Mouse (Mus musculus): ENCODE results near the gene Erap1. TPM values are rescaled to one million over a fixed set of nuclear protein-coding genes. Genes with fewer than 3 reads are reported as not detected.
A peak's percentile ranks its signal among the peaks of the same experiment; 100 is the strongest.
"Not testable (repeated sequence)": the region's sequence is repeated elsewhere in the genome, so short reads cannot be mapped to it uniquely, and the experiment has no call there.

Erap1 gene
- polyA plus RNA-seq (2012), result 0.03 and 0.12 TPM in 2 replicates

GRCm38 (mm10) chr13:74638793-74639711 lies at the start of gene Erap1:
Gene Erap1, plus strand, starts transcription at chr13:74639568.
- Histone ChIP-seq H3K9me3 (ENCODE audit: control insufficient read depth, low read length) (no peaks in the 10 kb centered on the region), H3K4me3 (replicated peaks) (peak within 1 kb of the TSS; percentile 94), H3K27me3 (ENCODE audit: control insufficient read depth) (no peaks in the 10 kb centered on the region), H3K36me3 (ENCODE audit: control insufficient read depth) (no peaks in the 10 kb centered on the region), H3K4me1 (ENCODE audit: control insufficient read depth) (peaks cover 9% of the 10 kb centered on the region)
- TF ChIP-seq TAL1 (IDR thresholded peaks at IDR 0.05; ENCODE audit: low read length), result no peak
- TF ChIP-seq GATA1 (IDR thresholded peaks at IDR 0.05; ENCODE audit: low read length), result no peak

GRCm38 (mm10) chr13:74591401-74591821 lies 48.0 kb upstream of the Erap1 start:
- H3K4me1 ChIP-seq (ENCODE audit: control insufficient read depth); H3K9me3 ChIP-seq (ENCODE audit: control insufficient read depth, low read length); H3K27me3 ChIP-seq (ENCODE audit: control insufficient read depth); H3K4me3 ChIP-seq (replicated peaks); H3K36me3 ChIP-seq (ENCODE audit: control insufficient read depth): not testable (repeated sequence)

DNA sequence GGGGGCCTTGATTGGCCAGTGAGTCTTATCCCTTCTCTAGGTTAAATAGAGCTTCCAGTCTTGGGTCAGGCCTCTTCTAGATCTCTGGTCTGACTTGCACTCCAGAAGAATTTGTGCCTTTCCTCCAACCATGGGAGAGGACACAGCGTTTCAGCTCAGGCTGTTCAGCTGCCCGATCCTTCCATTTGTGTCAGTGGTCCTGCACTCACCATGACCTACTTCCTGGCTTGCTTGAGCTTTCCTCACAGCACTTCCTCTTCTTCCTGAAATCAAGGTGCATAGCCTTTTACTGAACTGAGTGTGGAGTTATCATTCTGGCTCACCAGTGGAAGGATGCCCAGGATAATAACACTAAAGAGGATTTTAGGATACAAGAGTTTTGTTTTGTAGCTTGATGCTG lies 47.5 kb upstream of the Erap1 start:
- H3K9me3 ChIP-seq (ENCODE audit: control insufficient read depth, low read length); H3K36me3 ChIP-seq (ENCODE audit: control insufficient read depth); H3K4me1 ChIP-seq (ENCODE audit: control insufficient read depth); H3K27me3 ChIP-seq (ENCODE audit: control insufficient read depth); H3K4me3 ChIP-seq (replicated peaks): not testable (repeated sequence)

DNA sequence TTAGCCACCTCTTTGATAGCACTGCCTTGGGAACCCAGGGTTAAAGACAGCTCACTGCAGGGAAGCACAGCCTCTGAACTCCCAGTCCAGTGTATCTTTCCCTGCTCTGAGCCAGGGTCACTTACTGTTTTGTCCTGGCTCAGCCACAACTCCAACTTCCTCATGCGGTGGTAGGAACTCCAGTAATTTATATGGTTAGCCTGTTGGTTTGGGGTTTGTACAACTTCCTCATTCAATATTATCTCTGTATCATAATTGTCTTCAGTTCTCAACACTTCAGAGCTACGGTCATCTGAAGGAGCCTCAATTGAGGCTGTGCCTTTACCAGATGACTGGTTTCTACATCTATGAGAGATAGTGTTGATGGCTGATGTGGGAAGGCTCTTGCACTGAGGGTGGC lies 42.3 kb upstream of the Erap1 start:
- not testable (repeated sequence) for H3K4me1 ChIP-seq (ENCODE audit: control insufficient read depth); H3K27me3 ChIP-seq (ENCODE audit: control insufficient read depth)

GRCm38 (mm10) chr13:74601776-74602175 lies 37.6 kb upstream of the Erap1 start:
- not testable (repeated sequence) for H3K9me3 ChIP-seq (ENCODE audit: control insufficient read depth, low read length); H3K36me3 ChIP-seq (ENCODE audit: control insufficient read depth); H3K4me3 ChIP-seq (replicated peaks); H3K27me3 ChIP-seq (ENCODE audit: control insufficient read depth); H3K4me1 ChIP-seq (ENCODE audit: control insufficient read depth)

More for the DNA sequence above, 42.3 kb upstream of the Erap1 start:
- not testable (repeated sequence) for H3K4me3 ChIP-seq (replicated peaks); H3K36me3 ChIP-seq (ENCODE audit: control insufficient read depth); H3K9me3 ChIP-seq (ENCODE audit: control insufficient read depth, low read length)

DNA sequence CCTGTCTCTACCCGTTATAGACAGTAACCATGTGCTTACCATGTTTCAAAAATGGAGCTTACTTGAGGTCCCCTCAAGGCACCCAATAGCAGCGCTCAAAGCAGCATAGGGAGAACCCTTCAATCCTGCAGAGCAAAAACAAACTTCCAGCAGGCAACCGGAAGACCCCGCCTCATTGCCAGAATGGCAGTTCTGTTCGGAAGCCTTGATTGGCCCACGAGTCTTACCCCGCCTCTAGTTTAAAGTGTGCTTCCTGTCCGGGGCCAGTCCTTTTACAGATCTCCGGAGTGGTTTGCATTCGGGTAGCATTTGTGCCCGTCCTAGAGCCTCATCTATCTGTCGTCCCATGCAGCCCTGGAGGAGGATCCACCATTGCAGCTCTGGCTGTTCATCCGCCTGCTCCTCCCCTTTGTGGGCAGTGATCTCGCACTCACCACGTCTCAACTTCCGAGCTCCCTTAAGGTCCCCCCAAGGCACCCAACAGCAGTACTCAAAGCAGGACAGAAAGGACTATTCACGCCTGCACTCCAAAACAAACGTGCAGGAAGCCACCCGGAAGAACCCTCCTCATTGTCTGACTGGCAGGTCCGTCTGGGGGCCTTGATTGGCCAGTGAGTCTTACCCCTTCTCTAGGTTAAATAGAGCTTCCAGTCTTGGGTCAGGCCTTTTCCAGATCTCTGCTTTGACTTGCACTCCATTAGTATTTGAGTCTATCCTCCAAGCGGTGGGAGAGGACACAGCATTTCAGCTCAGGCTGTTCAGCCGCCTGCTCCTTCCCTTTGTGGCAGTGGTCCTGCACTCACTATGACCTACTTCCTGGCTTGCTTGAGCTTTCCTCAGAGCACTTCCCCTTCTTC lies 22.0 kb upstream of the Erap1 start:
- H3K27me3 ChIP-seq (ENCODE audit: control insufficient read depth); H3K4me1 ChIP-seq (ENCODE audit: control insufficient read depth); H3K36me3 ChIP-seq (ENCODE audit: control insufficient read depth); H3K9me3 ChIP-seq (ENCODE audit: control insufficient read depth, low read length): not testable (repeated sequence)
- peak overlapping the region; percentile 64 for H3K4me3 ChIP-seq (replicated peaks)

- no peaks in the 10 kb centered on the region for H3K36me3 ChIP-seq (ENCODE audit: control insufficient read depth)
- no peaks in the 10 kb centered on the region for H3K4me1 ChIP-seq (ENCODE audit: control insufficient read depth)
- no peaks in the 10 kb centered on the region for H3K27me3 ChIP-seq (ENCODE audit: control insufficient read depth)
- no peak for TF ChIP-seq TAL1 (IDR thresholded peaks at IDR 0.05; ENCODE audit: low read length)
- no peak for TF ChIP-seq GATA1 (IDR thresholded peaks at IDR 0.05; ENCODE audit: low read length)
- no peaks in the 10 kb centered on the region for H3K9me3 ChIP-seq (ENCODE audit: control insufficient read depth, low read length)
- no peak overlapping the region for H3K4me3 ChIP-seq (replicated peaks)
These were observed 7.0 kb upstream of the Erap1 start for GRCm38 (mm10) chr13:74632327-74632726.

DNA sequence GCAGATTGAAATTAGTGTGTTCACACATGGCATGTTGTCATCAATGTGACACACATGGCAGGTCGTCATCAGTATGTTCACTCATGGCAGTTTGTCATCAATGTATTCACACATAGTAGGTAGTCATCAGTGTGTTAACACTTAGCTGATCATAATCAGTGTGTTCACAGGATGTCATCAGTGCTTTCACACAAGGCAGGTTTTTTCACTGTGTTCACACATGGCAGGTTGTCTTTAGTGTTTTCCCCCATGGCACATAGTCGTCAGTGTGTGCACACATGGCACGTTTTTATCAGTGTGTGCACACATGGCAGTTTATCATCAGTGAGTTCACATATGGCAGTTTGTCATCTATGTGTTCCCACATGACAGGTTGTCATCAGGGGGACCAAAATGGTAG lies 6.5 kb upstream of the Erap1 start:
- no peaks in the 10 kb centered on the region for H3K36me3 ChIP-seq (ENCODE audit: control insufficient read depth)
- no peaks in the 10 kb centered on the region for H3K9me3 ChIP-seq (ENCODE audit: control insufficient read depth, low read length)
- H3K4me1 ChIP-seq (ENCODE audit: control insufficient read depth), result no peaks in the 10 kb centered on the region
- no peak overlapping the region for H3K4me3 ChIP-seq (replicated peaks)
- H3K27me3 ChIP-seq (ENCODE audit: control insufficient read depth), result no peaks in the 10 kb centered on the region
- TF ChIP-seq TAL1 (IDR thresholded peaks at IDR 0.05; ENCODE audit: low read length) (no peak), GATA1 (IDR thresholded peaks at IDR 0.05; ENCODE audit: low read length) (no peak)

DNA sequence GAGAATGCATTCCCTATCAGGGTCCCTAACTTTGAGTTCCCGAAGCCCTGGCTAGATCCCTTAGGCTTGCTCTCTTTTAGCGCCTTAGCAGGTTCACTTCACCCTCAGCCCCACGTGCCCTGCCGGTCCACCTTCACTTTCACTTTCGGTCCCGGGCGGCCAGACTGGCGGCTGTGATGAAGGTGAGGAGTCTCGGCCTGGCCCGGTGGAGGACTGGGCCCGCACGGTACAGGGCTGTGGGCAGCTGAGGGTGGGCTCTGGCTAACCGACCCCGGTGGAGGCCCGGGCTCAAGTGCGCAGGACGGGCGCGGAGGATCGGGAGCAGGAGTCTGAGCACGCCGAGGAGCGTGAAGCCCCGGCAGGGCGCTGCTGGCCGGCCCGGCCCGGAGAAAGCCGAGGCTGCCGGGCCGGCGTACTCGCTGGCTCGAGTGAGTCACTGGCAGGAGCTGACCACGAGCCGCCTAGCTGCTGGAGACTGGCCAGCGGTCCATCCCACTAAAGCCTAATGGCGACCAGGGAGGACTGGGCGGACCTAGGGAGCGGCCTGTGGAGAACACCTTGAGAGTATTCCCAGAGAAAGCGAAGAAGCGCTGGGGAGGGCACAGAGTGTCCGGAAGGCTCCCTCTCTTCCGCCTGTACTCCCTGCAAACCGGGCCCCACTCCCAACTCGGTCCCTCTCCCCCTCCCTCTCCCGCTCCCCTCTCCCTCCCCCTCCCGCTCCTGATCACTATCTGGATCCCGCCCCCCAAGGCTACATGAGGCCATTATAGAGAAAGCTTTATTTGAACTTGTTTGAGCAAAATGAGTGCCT lies 549 bp downstream of the Erap1 start:
- Histone ChIP-seq H3K4me3 (replicated peaks) (peak overlapping the region; percentile 94), H3K4me1 (ENCODE audit: control insufficient read depth) (peaks cover 9% of the 10 kb centered on the region), H3K9me3 (ENCODE audit: control insufficient read depth, low read length) (no peaks in the 10 kb centered on the region), H3K27me3 (ENCODE audit: control insufficient read depth) (no peaks in the 10 kb centered on the region), H3K36me3 (ENCODE audit: control insufficient read depth) (no peaks in the 10 kb centered on the region)
- TF ChIP-seq TAL1 (IDR thresholded peaks at IDR 0.05; ENCODE audit: low read length), result no peak
- TF ChIP-seq GATA1 (IDR thresholded peaks at IDR 0.05; ENCODE audit: low read length), result no peak

DNA sequence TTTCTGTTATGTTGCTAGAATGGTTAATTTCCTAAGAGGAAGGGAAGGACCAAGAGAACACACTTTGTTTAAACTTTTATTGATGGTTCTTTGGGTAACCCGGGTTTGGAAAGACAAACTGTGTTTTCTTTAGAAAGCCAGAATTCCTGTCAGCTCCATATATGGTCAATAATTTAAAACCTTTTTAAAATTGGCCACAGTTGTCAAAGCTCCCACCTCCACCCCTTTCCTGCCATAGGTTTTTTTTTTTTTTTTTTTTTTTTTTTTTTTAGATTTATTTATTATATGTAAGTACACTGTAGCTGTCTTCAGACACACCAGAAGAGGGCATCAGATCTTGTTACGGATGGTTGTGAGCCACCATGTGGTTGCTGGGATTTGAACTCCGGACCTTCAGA lies 1.2 kb downstream of the Erap1 start:
- peak overlapping the region; percentile 94 for H3K4me3 ChIP-seq (replicated peaks)
- not testable (repeated sequence) for H3K4me1 ChIP-seq (ENCODE audit: control insufficient read depth); H3K27me3 ChIP-seq (ENCODE audit: control insufficient read depth); H3K36me3 ChIP-seq (ENCODE audit: control insufficient read depth); H3K9me3 ChIP-seq (ENCODE audit: control insufficient read depth, low read length)
